Mouse (Mus musculus) hindbrain, embryonic 10.5 days (tissue): ENCODE results near the gene Tdpoz4. TPM values are rescaled to one million over a fixed set of nuclear protein-coding genes. Genes with fewer than 3 reads are reported as not detected.
"Not testable (repeated sequence)": the region's sequence is repeated elsewhere in the genome, so short reads cannot be mapped to it uniquely, and the experiment has no call there.

Source experiments
- DNase-seq: peaks from one replicate; pipeline ENCODE4 v3.0.0-alpha.2; 2017; ENCODE audit warnings: low spot score
- H3K27ac ChIP-seq: fragments of 300-500 bp; sonication (generic); 2 replicates; pipeline ENCODE4 v1.5.1; 2016; ENCODE audit warnings: mild to moderate bottlenecking, moderate library complexity
- H3K27me3 ChIP-seq: fragments of 300-500 bp; sonication (generic); 2 replicates; pipeline ENCODE4 v1.6.1; 2016; ENCODE audit warnings: mild to moderate bottlenecking; ENCODE audit not compliant: poor library complexity, insufficient read depth, severe bottlenecking
- H3K36me3 ChIP-seq: fragments of 300-500 bp; sonication (generic); 2 replicates; pipeline ENCODE4 v1.6.1; 2016; ENCODE audit warnings: mild to moderate bottlenecking, moderate library complexity
- H3K4me1 ChIP-seq: fragments of 300-500 bp; sonication (generic); replicated peaks from 2 replicates; pipeline ENCODE4 v1.6.1; 2016; ENCODE audit warnings: mild to moderate bottlenecking
- H3K4me3 ChIP-seq: fragments of 300-500 bp; sonication (generic); 2 replicates; pipeline ENCODE4 v1.5.1; 2016; ENCODE audit warnings: mild to moderate bottlenecking, moderate library complexity
- H3K9me3 ChIP-seq: fragments of 300-500 bp; sonication (generic); 2 replicates; pipeline ENCODE4 v1.6.1; 2016; ENCODE audit warnings: mild to moderate bottlenecking, moderate library complexity
- WGBS: fragments of 180-500 bp; shearing (Covaris S2); methylation state at CpG from one replicate; pipeline ENCODE4 v1.1.7; 2016; 5-methylcytosine and 5-hydroxymethylcytosine counted together
- polyA plus RNA-seq: library from polyadenylated mRNA; unstranded; fragments of >200 nt; fragmentation: Nextera tagmentation; extraction: Ambion mirVana; gene quantifications from 2 replicates; pipeline ENCODE4 v1.2.1, GENCODE M21; 2016

Tdpoz4 gene
- not detected in 2 replicates for polyA plus RNA-seq

DNA sequence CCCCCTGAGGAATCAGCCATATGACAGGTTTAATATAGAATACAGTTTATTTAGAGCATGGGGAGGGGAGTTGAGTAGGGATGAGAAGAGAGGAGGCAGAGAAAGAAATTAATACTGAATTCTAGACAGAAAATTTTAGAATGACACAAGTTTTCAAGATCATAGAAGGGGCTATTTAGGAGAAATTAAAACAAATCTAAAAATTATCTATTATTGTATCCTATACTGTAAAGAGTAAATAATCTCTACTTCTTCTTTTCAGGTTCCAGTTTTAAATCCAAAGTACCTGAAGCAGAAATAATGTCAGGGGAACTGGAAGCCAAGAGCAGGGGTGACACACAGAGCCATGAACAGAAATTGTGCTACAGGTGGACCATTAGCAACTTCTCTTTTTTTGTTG lies at the start of gene Tdpoz4:
Gene Tdpoz4 (plus strand): TSS at position 301 of the 400 bp plus-strand sequence.
- not testable (repeated sequence) for DNase-seq, H3K9me3 ChIP-seq, H3K4me1 ChIP-seq, H3K36me3 ChIP-seq, H3K27ac ChIP-seq, H3K27me3 ChIP-seq, H3K4me3 ChIP-seq

- H3K4me1 ChIP-seq, H3K36me3 ChIP-seq, H3K27ac ChIP-seq, DNase-seq, H3K9me3 ChIP-seq, H3K4me3 ChIP-seq, H3K27me3 ChIP-seq: not testable (repeated sequence)
- 93% methylated on average over 18 of the region's 18 CpGs for WGBS
Observed at GRCm38 (mm10) chr3:93754022-93754421, 42.2 kb upstream of the Tdpoz4 start.

DNA sequence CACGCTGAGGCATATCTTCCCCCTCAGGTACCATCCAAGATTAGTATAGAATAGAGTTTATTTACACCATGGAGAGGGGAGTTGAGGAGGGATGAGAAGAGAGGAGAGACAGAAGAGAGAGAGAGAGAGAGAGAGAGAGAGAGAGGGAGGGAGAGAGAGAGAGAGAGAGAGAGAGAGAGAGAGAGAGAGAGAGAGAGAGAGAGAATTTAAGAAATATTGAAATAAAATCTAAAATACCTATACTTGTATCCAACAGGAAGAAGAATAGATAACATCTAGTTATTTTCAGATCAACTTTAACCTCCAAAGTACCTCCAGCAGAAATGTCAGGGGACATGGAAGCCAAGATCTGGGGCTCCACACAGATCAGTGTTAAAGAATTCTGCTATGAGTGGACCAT lies 23.5 kb upstream of the Tdpoz4 start, which contains the start of gene Gm5773:
Gene Gm5773 (plus strand): TSS at position 301 of the 400 bp plus-strand sequence.
- H3K36me3 ChIP-seq, H3K4me1 ChIP-seq, H3K27ac ChIP-seq, H3K4me3 ChIP-seq, H3K27me3 ChIP-seq, H3K9me3 ChIP-seq, DNase-seq: not testable (repeated sequence)
- WGBS = 83% methylated on average over 1 of the region's 1 CpGs

- not testable (repeated sequence) for DNase-seq, H3K27ac ChIP-seq
Observed at GRCm38 (mm10) chr3:93813341-93813740, 17.1 kb downstream of the Tdpoz4 start.

GRCm38 (mm10) chr3:93825720-93826119 lies 29.5 kb downstream of the Tdpoz4 start, which contains the start of gene Tdpoz3:
Gene Tdpoz3 (plus strand): TSS chr3:93826020.
- 86% methylated on average over 1 of the region's 1 CpGs for whole genome bisulfite sequencing
- not testable (repeated sequence) for H3K4me1 ChIP-seq, H3K4me3 ChIP-seq, H3K27ac ChIP-seq, H3K9me3 ChIP-seq, DNase-seq, H3K36me3 ChIP-seq, H3K27me3 ChIP-seq

More at GRCm38 (mm10) chr3:93813341-93813740, 17.1 kb downstream of the Tdpoz4 start:
- not testable (repeated sequence) for H3K4me1 ChIP-seq, H3K9me3 ChIP-seq, H3K27me3 ChIP-seq, H3K36me3 ChIP-seq, H3K4me3 ChIP-seq

Other genes starting within 250 kb of the Tdpoz4 start
- 160 and 200 TPM in 2 replicates for gene S100a10, start 241.3 kb upstream of the Tdpoz4 start, polyA plus RNA-seq
- not detected in 2 replicates for gene Tdpoz2, start 143.7 kb upstream of the Tdpoz4 start, polyA plus RNA-seq
- not detected in 2 replicates for gene Tdpoz1, start 120.1 kb upstream of the Tdpoz4 start, polyA plus RNA-seq
- not detected in 2 replicates for gene Gm37596, start 103.3 kb upstream of the Tdpoz4 start, polyA plus RNA-seq
- gene Gm5773, start 23.4 kb upstream of the Tdpoz4 start, polyA plus RNA-seq = not detected in 2 replicates
- not detected in 2 replicates for gene Tdpoz3, start 29.6 kb downstream of the Tdpoz4 start, polyA plus RNA-seq
- not detected in 2 replicates for gene Gm9117, start 147.1 kb downstream of the Tdpoz4 start, polyA plus RNA-seq
- gene Tdpoz5, start 164.9 kb downstream of the Tdpoz4 start, polyA plus RNA-seq = not detected in 2 replicates